Comparison of ENCODE assay signal across 10 mouse cellular contexts in genomic region chr3:106789930-106790329, GRCm38 (mm10). TPM values are rescaled to one million over a fixed set of nuclear protein-coding genes. Genes with fewer than 3 reads are reported as not detected.
DNase-seq lines count a peak whose midpoint lies in the region; ATAC-seq lines count a peak whose summit lies in the region.
"Had no signal": no experiment of that assay in that cellular context is flagged by ENCODE, and none has a peak within 500 bp of the region (broad histone marks: within the 10 kb centered on the region; RNA-seq: fewer than 3 reads in every experiment).

Gene Cd53 (minus strand): TSS chr3:106790149.

- no peaks in the 10 kb centered on the region for H3K9me3 ChIP-seq in liver, embryonic 16.5 days (replicated peaks; ENCODE audit: control insufficient read depth, low read length)
- H3K9me3 ChIP-seq in forebrain, embryonic 16.5 days (ENCODE audit: control insufficient read depth, low read length): no peaks in the 10 kb centered on the region

- no peaks in the 10 kb centered on the region for H3K4me1 ChIP-seq in liver, embryonic 16.5 days (ENCODE audit: control insufficient read depth, low read depth, low read length)
- H3K4me1 ChIP-seq in forebrain, embryonic 16.5 days (replicated peaks; ENCODE audit: control insufficient read depth, insufficient read depth, low read length): no peaks in the 10 kb centered on the region
- H3K4me1 ChIP-seq: neural tube, embryonic 13.5 days had no signal

- WGBS in liver, embryonic 16.5 days (ENCODE audit: insufficient replicate concordance): 16% methylated on average over 2 of the region's 2 CpGs
- 84% methylated on average over 2 of the region's 2 CpGs for WGBS in forebrain, embryonic 16.5 days

- no peaks in the 10 kb centered on the region for H3K36me3 ChIP-seq in liver, embryonic 16.5 days (ENCODE audit: control insufficient read depth, insufficient read depth)
- H3K36me3 ChIP-seq in forebrain, embryonic 16.5 days (ENCODE audit: control insufficient read depth, insufficient read depth): no peaks in the 10 kb centered on the region
- H3K36me3 ChIP-seq: neural tube, embryonic 13.5 days had no signal

- no peak within 1 kb of the TSS for H3K4me2 ChIP-seq in liver, embryonic 16.5 days (ENCODE audit: low read depth, low read length)
- H3K4me2 ChIP-seq in forebrain, embryonic 16.5 days (ENCODE audit: low read length): no peak within 1 kb of the TSS
- H3K4me2 ChIP-seq: neural tube, embryonic 13.5 days had no signal

- H3K4me3 ChIP-seq in liver, embryonic 16.5 days (ENCODE audit: low read depth, low read length): peak within 1 kb of the TSS; percentile 23
- no peak within 1 kb of the TSS for H3K4me3 ChIP-seq in forebrain, embryonic 16.5 days (replicated peaks; ENCODE audit: low read length)
- H3K4me3 ChIP-seq: neural tube, embryonic 13.5 days had no signal

- no peak within 1 kb of the TSS for H3K9ac ChIP-seq in liver, embryonic 16.5 days (ENCODE audit: low read depth, low read length)
- no peak within 1 kb of the TSS for H3K9ac ChIP-seq in forebrain, embryonic 16.5 days (replicated peaks; ENCODE audit: low read depth, low read length)
- H3K9ac ChIP-seq: neural tube, embryonic 13.5 days had no signal

- no peaks in the 10 kb centered on the region for H3K27me3 ChIP-seq in liver, embryonic 16.5 days (ENCODE audit: control insufficient read depth, insufficient read depth, low read depth, low read length)
- no peaks in the 10 kb centered on the region for H3K27me3 ChIP-seq in forebrain, embryonic 16.5 days (replicated peaks; ENCODE audit: control insufficient read depth, insufficient read depth, low read length)
- H3K27me3 ChIP-seq: neural tube, embryonic 13.5 days had no signal

- ATAC-seq in liver, embryonic 16.5 days (ENCODE audit: low read depth): peak; percentile 27; the same call in 1 of the 2 replicates
- no peak for ATAC-seq in forebrain, embryonic 16.5 days

- no peak within 1 kb of the TSS for H3K27ac ChIP-seq in liver, embryonic 16.5 days (ENCODE audit: low read length)
- H3K27ac ChIP-seq in forebrain, embryonic 16.5 days (ENCODE audit: low read length): no peak within 1 kb of the TSS
- H3K27ac ChIP-seq: neural tube, embryonic 13.5 days had no signal

- DNase-seq in left cerebral cortex, adult 11 months (ENCODE audit: low spot score): peak; percentile 2
- no peak for DNase-seq in left cerebral cortex, adult 8-10 months (ENCODE audit: low spot score in 2 of 2)
- DNase-seq in c-Kit-positive CD71-positive TER-119-positive erythroid progenitor cells, embryonic 14.5 days (ENCODE audit: low spot score): peak; percentile 1
- DNase-seq in spleen, postnatal 36 days (ENCODE audit: low spot score in 2 of 2): peak; percentile 81 to 85
- DNase-seq in right cerebral cortex, adult 18-20 months: no peak
- no peak for DNase-seq in kidney, postnatal 25 days
- DNase-seq: adrenal gland, adult 8-10 months had no signal

RNA-seq across cellular contexts. Expression of gene Cd53, which starts in this region (rescaled TPM):
- total RNA-seq in left cerebral cortex, adult 8-10 months (2022): 10 to 100 TPM in 2 of 4 experiments, 1 to 10 TPM in 2; 9.3 to 23.7 (median 15.9) TPM
- polyA plus RNA-seq in liver, embryonic 16.5 days (2015; fragmentation: Nextera tagmentation; extraction: Ambion mirVana): 30.2 and 32.9 TPM in 2 replicates
- polyA plus RNA-seq in forebrain, embryonic 16.5 days (2015; fragmentation: Nextera tagmentation; extraction: Ambion mirVana): 3.3 and 4.1 TPM in 2 replicates

Comparison
In these comparisons a context has a peak if more than half of its experiments do, and no peak if none do; other contexts are left out.
1. DNase-seq: peak in left cerebral cortex, adult 11 months (single experiment), c-Kit-positive CD71-positive TER-119-positive erythroid progenitor cells, embryonic 14.5 days (single experiment) and spleen, postnatal 36 days (2 of 2); none in left cerebral cortex, adult 8-10 months (0 of 2), right cerebral cortex, adult 18-20 months (single experiment) and kidney, postnatal 25 days (0 of 2).